Mouse (Mus musculus): ENCODE data around the gene Nccrp1. TPM values are rescaled to one million over a fixed set of nuclear protein-coding genes. Genes with fewer than 3 reads are reported as not detected.
A peak's percentile ranks its signal among the peaks of the same experiment; 100 is the strongest.

Nccrp1 gene
- total and polyA plus RNA-seq, 3 experiments: not detected

DNA sequence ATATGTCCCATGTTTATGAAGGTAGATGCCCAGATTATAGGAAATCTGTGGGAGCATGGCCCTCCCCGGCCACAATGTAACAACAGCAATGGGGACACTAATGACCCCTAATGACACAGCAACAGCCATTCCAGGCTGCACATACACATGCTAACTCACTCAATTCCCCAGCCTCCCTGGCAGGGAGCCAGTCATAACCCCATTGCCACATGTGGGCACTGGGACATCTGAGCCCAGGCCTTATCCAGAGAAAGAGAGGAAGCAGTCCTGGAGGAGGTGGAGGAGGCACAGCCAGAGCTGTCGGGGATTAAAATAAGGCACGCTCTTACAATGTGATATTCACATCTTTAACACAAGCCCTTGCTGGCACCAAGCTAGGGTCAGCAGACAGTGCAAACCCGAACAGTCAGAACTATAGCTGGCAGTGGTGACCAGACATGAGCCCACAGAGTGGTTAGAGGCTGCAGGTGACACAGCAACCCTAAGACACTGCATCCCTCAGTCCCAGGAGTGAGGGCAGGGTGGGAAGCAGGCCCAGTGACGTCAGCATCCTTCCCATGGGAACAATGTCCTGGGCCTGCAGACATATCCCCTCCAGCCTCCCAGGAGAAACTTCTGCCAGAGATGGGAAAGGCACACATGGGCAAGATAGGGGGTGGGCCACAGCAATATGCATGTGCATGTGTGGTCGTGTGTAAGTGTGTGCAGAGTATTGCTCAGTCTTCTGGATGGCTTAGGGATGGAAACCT, 39.8 kb upstream of the Nccrp1 start:
- no peak for DNase-seq
- intact Hi-C loops (cut with DNase I): no loop called here
- 37% methylated on average over 6 of the region's 6 CpGs for WGBS
- H3K4me3 ChIP-seq: no peak overlapping the region
- peak overlapping the region; percentile 18; the same call in 1 of the 2 replicates for H3K27ac ChIP-seq
- no peaks in the 10 kb centered on the region for H3K79me2 ChIP-seq (replicated peaks; ENCODE audit: control insufficient read depth, insufficient read depth, low read length)
- no peaks in the 10 kb centered on the region for H3K36me3 ChIP-seq (ENCODE audit: control insufficient read depth, insufficient read depth, low read length)
- no peak for TF ChIP-seq EP300 (IDR thresholded peaks at IDR 0.05; ENCODE audit: insufficient read depth, low read depth, low read length)
- TF ChIP-seq CTCF (IDR thresholded peaks at IDR 0.05): no peak
- TF ChIP-seq POLR2A (IDR thresholded peaks at IDR 0.05; ENCODE audit: insufficient read depth, low read depth, low read length): no peak
- H3K9ac ChIP-seq (ENCODE audit: low read depth, low read length): no peak overlapping the region
- no peaks in the 10 kb centered on the region for H3K27me3 ChIP-seq (ENCODE audit: control insufficient read depth, insufficient read depth, low read length)
- peaks cover 11% of the 10 kb centered on the region for H3K4me1 ChIP-seq (ENCODE audit: control insufficient read depth, insufficient read depth, low read length)

DNA sequence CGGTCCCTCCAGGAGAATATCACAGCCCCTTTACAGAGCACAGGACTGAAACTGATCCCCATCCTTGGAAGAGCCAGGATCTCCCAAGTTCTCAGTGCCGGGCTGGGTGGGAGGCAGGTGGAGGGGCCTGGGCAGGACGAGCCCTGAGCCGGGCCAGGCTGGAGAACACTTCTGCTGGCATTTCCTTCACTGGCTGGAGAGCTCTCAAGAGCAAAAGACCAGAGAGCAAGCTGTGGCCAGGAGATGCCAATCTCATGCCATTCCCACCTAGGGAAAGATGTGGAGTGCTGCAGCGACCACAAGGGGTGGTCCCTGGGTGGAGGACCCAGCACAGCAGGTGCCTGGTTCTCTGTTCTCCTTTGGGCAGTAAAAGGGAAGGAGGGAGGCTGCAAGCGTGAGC, 37.9 kb upstream of the Nccrp1 start:
- DNase-seq: no peak
- no peak overlapping the region for H3K4me3 ChIP-seq
- H3K27ac ChIP-seq: no peak overlapping the region
- intact Hi-C loops (cut with DNase I): no loop called here
- TF ChIP-seq CTCF (IDR thresholded peaks at IDR 0.05) (no peak), POLR2A (IDR thresholded peaks at IDR 0.05; ENCODE audit: insufficient read depth, low read depth, low read length) (no peak), EP300 (IDR thresholded peaks at IDR 0.05; ENCODE audit: insufficient read depth, low read depth, low read length) (no peak)
- peaks cover 11% of the 10 kb centered on the region for H3K4me1 ChIP-seq (ENCODE audit: control insufficient read depth, insufficient read depth, low read length)
- H3K9ac ChIP-seq (ENCODE audit: low read depth, low read length): no peak overlapping the region
- WGBS: 79% methylated on average over 6 of the region's 6 CpGs
- no peaks in the 10 kb centered on the region for H3K79me2 ChIP-seq (replicated peaks; ENCODE audit: control insufficient read depth, insufficient read depth, low read length)
- no peaks in the 10 kb centered on the region for H3K27me3 ChIP-seq (ENCODE audit: control insufficient read depth, insufficient read depth, low read length)
- H3K36me3 ChIP-seq (ENCODE audit: control insufficient read depth, insufficient read depth, low read length): no peaks in the 10 kb centered on the region

DNA sequence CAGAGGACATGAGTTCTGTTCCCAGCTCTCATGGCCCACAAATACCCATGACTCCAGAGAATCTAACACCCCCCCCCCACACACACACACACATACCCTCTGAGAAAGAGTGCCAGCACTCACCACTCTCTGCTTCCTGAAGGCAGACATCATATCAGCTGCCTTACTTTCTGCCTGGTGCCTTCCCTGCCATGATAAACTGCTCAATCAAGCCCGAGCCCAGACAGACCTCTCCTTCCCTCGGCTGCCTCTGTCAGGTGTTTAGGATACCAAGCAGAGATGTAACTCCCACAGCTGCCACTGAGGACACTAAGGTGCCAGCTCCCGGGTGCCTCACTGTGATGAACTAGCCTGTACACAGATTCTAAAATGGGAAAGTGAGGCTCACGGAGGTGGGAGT, 37.4 kb upstream of the Nccrp1 start:
- Histone ChIP-seq H3K27ac (no peak overlapping the region), H3K79me2 (replicated peaks; ENCODE audit: control insufficient read depth, insufficient read depth, low read length) (no peaks in the 10 kb centered on the region), H3K4me1 (ENCODE audit: control insufficient read depth, insufficient read depth, low read length) (peaks cover 11% of the 10 kb centered on the region), H3K36me3 (ENCODE audit: control insufficient read depth, insufficient read depth, low read length) (no peaks in the 10 kb centered on the region), H3K9ac (ENCODE audit: low read depth, low read length) (no peak overlapping the region), H3K27me3 (ENCODE audit: control insufficient read depth, insufficient read depth, low read length) (no peaks in the 10 kb centered on the region), H3K4me3 (no peak overlapping the region)
- 72% methylated on average over 4 of the region's 4 CpGs for WGBS
- TF ChIP-seq POLR2A (IDR thresholded peaks at IDR 0.05; ENCODE audit: insufficient read depth, low read depth, low read length) (no peak), EP300 (IDR thresholded peaks at IDR 0.05; ENCODE audit: insufficient read depth, low read depth, low read length) (no peak), CTCF (IDR thresholded peaks at IDR 0.05) (no peak)
- DNase-seq: no peak
- intact Hi-C loops (cut with DNase I): no loop called here

DNA sequence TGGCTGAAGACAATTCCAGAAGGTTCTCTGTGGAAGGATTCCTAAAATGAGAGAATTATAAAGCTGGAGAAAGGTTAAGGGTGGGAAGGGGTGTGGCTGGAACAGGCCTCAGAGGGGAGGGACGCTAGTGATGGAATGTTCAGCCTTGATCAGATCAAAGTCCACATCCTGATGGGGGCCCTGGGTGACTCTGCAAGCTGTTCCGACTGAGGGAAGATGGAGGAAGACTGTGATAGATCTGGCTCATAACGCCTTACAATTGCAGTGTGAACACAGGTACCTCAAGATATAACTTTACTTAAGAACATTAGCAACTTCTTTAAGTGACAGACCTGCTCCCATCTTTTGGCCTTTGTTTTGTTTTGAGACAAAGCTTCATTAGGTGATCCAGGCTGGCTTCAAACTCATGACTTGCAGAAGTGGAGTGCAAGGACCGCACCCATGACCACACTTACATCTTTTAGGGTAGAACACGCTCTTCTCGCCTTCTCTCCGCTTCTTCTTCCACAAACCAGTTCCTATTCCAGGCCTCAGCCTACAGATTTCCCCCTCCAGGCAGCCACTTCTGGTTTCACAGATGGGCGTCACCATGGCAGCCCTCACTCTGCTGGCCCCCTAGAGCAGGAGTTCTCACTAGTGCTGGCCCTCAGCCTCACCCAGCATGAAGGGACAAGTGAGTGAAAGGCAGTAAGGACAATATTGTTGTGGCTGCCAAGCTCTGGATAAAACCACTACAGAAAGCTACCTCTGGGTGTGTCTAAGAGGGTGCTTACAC, 36.7 kb upstream of the Nccrp1 start:
- no peaks in the 10 kb centered on the region for H3K27me3 ChIP-seq (ENCODE audit: control insufficient read depth, insufficient read depth, low read length)
- no peak overlapping the region for H3K9ac ChIP-seq (ENCODE audit: low read depth, low read length)
- no peak overlapping the region for H3K27ac ChIP-seq
- TF ChIP-seq EP300 (IDR thresholded peaks at IDR 0.05; ENCODE audit: insufficient read depth, low read depth, low read length) (no peak), POLR2A (IDR thresholded peaks at IDR 0.05; ENCODE audit: insufficient read depth, low read depth, low read length) (no peak), CTCF (IDR thresholded peaks at IDR 0.05) (no peak)
- H3K4me3 ChIP-seq: no peak overlapping the region
- peaks cover 11% of the 10 kb centered on the region for H3K4me1 ChIP-seq (ENCODE audit: control insufficient read depth, insufficient read depth, low read length)
- no peaks in the 10 kb centered on the region for H3K79me2 ChIP-seq (replicated peaks; ENCODE audit: control insufficient read depth, insufficient read depth, low read length)
- intact Hi-C loops (cut with DNase I): no loop called here
- no peak for DNase-seq
- WGBS: 84% methylated on average over 8 of the region's 8 CpGs
- H3K36me3 ChIP-seq (ENCODE audit: control insufficient read depth, insufficient read depth, low read length): no peaks in the 10 kb centered on the region

DNA sequence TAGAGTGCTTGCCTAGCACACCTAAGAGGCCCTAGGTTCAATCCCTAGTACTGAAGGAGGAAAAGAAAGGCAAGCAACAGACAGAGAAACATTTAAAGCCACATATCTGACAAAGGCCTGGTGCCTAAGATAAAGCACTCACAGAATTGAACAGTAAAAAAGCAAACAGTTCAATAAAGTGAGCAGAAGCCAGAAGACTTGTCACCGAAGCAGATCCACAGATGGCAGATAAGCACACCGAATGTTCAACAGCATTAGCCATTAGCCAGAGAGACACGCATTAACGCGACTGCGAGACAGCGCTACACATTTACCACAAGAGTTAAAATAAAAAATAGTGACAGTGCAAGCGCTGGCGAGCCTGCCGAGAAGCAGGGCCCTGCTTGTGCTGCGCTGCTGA, 35.8 kb upstream of the Nccrp1 start:
- H3K4me1 ChIP-seq (ENCODE audit: control insufficient read depth, insufficient read depth, low read length): peaks cover 13% of the 10 kb centered on the region
- no peak overlapping the region for H3K9ac ChIP-seq (ENCODE audit: low read depth, low read length)
- no peak overlapping the region for H3K4me3 ChIP-seq
- H3K79me2 ChIP-seq (replicated peaks; ENCODE audit: control insufficient read depth, insufficient read depth, low read length): no peaks in the 10 kb centered on the region
- no peak overlapping the region for H3K27ac ChIP-seq
- H3K36me3 ChIP-seq (ENCODE audit: control insufficient read depth, insufficient read depth, low read length): no peaks in the 10 kb centered on the region
- WGBS: 92% methylated on average over 11 of the region's 11 CpGs
- DNase-seq: no peak
- no peaks in the 10 kb centered on the region for H3K27me3 ChIP-seq (ENCODE audit: control insufficient read depth, insufficient read depth, low read length)
- no peak for TF ChIP-seq EP300 (IDR thresholded peaks at IDR 0.05; ENCODE audit: insufficient read depth, low read depth, low read length)
- no peak for TF ChIP-seq POLR2A (IDR thresholded peaks at IDR 0.05; ENCODE audit: insufficient read depth, low read depth, low read length)
- no peak for TF ChIP-seq CTCF (IDR thresholded peaks at IDR 0.05)
- intact Hi-C loops (cut with DNase I): no loop called here

DNA sequence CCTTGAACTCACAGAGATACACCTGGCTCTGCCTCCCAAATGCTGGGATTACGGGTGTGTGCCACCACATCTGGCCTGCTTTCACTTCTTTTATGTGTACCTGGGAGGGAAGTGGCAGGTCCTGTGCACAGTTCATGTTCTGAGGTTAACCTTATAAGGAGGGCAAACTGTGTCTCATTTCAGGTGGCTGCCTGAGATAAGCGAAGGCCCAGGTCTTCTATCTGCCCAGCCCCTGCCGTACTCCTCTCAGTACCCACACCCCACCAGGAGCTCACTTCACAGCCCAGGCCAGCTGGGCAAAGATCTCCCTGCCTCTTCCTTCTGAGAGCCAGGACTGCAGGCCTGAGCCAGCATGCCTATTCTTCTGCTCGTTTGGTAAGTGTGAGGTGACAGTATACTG, 34.7 kb upstream of the Nccrp1 start:
- H3K27ac ChIP-seq: no peak overlapping the region
- H3K9ac ChIP-seq (ENCODE audit: low read depth, low read length): no peak overlapping the region
- 84% methylated on average over 4 of the region's 4 CpGs for WGBS
- no peak for DNase-seq
- intact Hi-C loops (cut with DNase I): no loop called here
- H3K27me3 ChIP-seq (ENCODE audit: control insufficient read depth, insufficient read depth, low read length): no peaks in the 10 kb centered on the region
- H3K36me3 ChIP-seq (ENCODE audit: control insufficient read depth, insufficient read depth, low read length): no peaks in the 10 kb centered on the region
- no peak overlapping the region for H3K4me3 ChIP-seq
- H3K4me1 ChIP-seq (ENCODE audit: control insufficient read depth, insufficient read depth, low read length): peaks cover 7% of the 10 kb centered on the region
- TF ChIP-seq CTCF (IDR thresholded peaks at IDR 0.05) (no peak), EP300 (IDR thresholded peaks at IDR 0.05; ENCODE audit: insufficient read depth, low read depth, low read length) (no peak), POLR2A (IDR thresholded peaks at IDR 0.05; ENCODE audit: insufficient read depth, low read depth, low read length) (no peak)
- H3K79me2 ChIP-seq (replicated peaks; ENCODE audit: control insufficient read depth, insufficient read depth, low read length): no peaks in the 10 kb centered on the region

Data from heart, adult 2 months (tissue).